Mouse (Mus musculus) MN1 (cell line): ENCODE measurements at regions not wholly inside any gene's neighbourhood (a gene's known extent, or its start where the extent isn't known, plus 50 kb on each side); places are given as distances from the start of the nearest gene placed in this dataset.
"Not testable (repeated sequence)": the region's sequence is repeated elsewhere in the genome, so short reads cannot be mapped to it uniquely, and the experiment has no call there.

Experiments
- DNase-seq: peaks from one replicate; pipeline ENCODE4 v3.0.0-alpha.2; 2016; ENCODE audit warnings: low spot score

- no peak for DNase-seq
These were observed 393.2 kb downstream of the Pid1 start for GRCm38 (mm10) chr1:83970641-83971285.

- DNase-seq, result not testable (repeated sequence)
These were observed 399.3 kb downstream of the Pid1 start for GRCm38 (mm10) chr1:83964631-83965030.

- no peak for DNase-seq
These were observed 402.2 kb downstream of the Pid1 start for GRCm38 (mm10) chr1:83961761-83962160.

GRCm38 (mm10) chr1:83959756-83960155 lies 404.2 kb downstream of the Pid1 start:
- no peak for DNase-seq

- no peak for DNase-seq
These were observed 441.1 kb downstream of the Pid1 start for GRCm38 (mm10) chr1:83922900-83923299.

GRCm38 (mm10) chr1:83915454-83915853 lies 448.5 kb downstream of the Pid1 start:
- DNase-seq, result no peak

- DNase-seq, result no peak
These were observed 456.6 kb downstream of the Pid1 start for GRCm38 (mm10) chr1:83907347-83907746.

GRCm38 (mm10) chr1:83906906-83907305 lies 457.1 kb downstream of the Pid1 start:
- no peak for DNase-seq

GRCm38 (mm10) chr1:83900135-83900534 lies 463.8 kb downstream of the Pid1 start:
- DNase-seq, result no peak

GRCm38 (mm10) chr1:83896650-83897049 lies 467.3 kb downstream of the Pid1 start:
- no peak for DNase-seq

GRCm38 (mm10) chr1:83879109-83879399 lies 471.1 kb upstream of the Sphkap start:
- DNase-seq, result no peak

GRCm38 (mm10) chr1:83878330-83879108 lies 470.5 kb upstream of the Sphkap start:
- DNase-seq, result no peak

- no peak for DNase-seq
These were observed 463.0 kb upstream of the Sphkap start for GRCm38 (mm10) chr1:83870853-83871567.

- no peak for DNase-seq
These were observed 461.0 kb upstream of the Sphkap start for GRCm38 (mm10) chr1:83869046-83869445.

GRCm38 (mm10) chr1:83862541-83862940 lies 454.5 kb upstream of the Sphkap start:
- no peak for DNase-seq

- DNase-seq, result no peak
These were observed 454.1 kb upstream of the Sphkap start for GRCm38 (mm10) chr1:83862128-83862527.

GRCm38 (mm10) chr1:83859732-83860424 lies 451.9 kb upstream of the Sphkap start:
- DNase-seq, result no peak

- no peak for DNase-seq
These were observed 446.0 kb upstream of the Sphkap start for GRCm38 (mm10) chr1:83853996-83854395.

- no peak for DNase-seq
These were observed 443.1 kb upstream of the Sphkap start for GRCm38 (mm10) chr1:83851081-83851480.

GRCm38 (mm10) chr1:83848414-83848813 lies 440.4 kb upstream of the Sphkap start:
- no peak for DNase-seq

- no peak for DNase-seq
These were observed 440.0 kb upstream of the Sphkap start for GRCm38 (mm10) chr1:83847992-83848391.

GRCm38 (mm10) chr1:83844827-83845379 lies 436.9 kb upstream of the Sphkap start:
- DNase-seq, result no peak
